8 mouse cellular contexts compared by ENCODE assay signal in the genomic region with DNA sequence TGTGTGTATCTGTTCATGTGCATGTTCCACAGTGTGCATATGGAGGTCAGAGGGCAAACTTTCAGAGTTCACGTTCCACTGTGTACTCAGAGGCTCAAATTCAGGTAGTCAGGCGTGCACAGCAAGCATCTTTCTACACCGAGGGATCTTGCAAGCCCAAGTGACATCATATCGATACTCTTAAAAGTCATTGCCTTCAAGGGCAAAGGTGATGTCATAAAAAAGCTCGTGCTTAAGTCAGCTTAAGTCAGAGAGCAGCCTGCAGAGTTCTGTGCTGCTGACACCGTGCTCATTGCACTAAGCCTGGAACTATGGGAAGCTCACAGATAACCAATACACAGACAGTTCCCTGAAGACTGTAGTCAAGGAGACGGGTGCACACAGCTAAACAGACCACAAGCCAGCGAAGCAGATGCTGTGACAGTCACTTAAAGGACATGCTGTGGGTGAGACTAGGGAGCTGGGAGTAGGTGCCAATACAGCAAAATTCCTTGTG.
DNase-seq lines count a peak whose midpoint lies in the region; ATAC-seq lines count a peak whose summit lies in the region.
"Had no signal": no experiment of that assay in that cellular context is flagged by ENCODE, and none has a peak within 500 bp of the region (broad histone marks: within the 10 kb centered on the region; RNA-seq: fewer than 3 reads in every experiment).

No protein-coding gene starts in this region.

- peak; percentile 73 for DNase-seq in midbrain, embryonic 11.5 days (ENCODE audit: low spot score, missing footprints)
- no peak for DNase-seq in midbrain, embryonic 10.5 days (ENCODE audit: low spot score)
- DNase-seq in kidney, adult 18-20 months: peak; percentile 49
- peak; percentile 58 to 89 for DNase-seq in left cerebral cortex, postnatal 14 days (ENCODE audit: low spot score in 2 of 2)
- peak; percentile 54 for DNase-seq in telencephalon, adult 2 months (ENCODE audit: low read depth, low spot score)
- DNase-seq in gastrocnemius, adult 18-20 months (ENCODE audit: low spot score): no peak
- DNase-seq in heart, postnatal 25 days (ENCODE audit: low spot score): no peak

- H3K9me3 ChIP-seq in midbrain, embryonic 11.5 days (ENCODE audit: control insufficient read depth, low read length): no peaks in the 10 kb centered on the region
- H3K9me3 ChIP-seq in midbrain, embryonic 10.5 days (replicated peaks): no peaks in the 10 kb centered on the region

- H3K27me3 ChIP-seq in midbrain, embryonic 11.5 days (ENCODE audit: control insufficient read depth, insufficient read depth, low read length): no peaks in the 10 kb centered on the region
- H3K27me3 ChIP-seq in midbrain, embryonic 10.5 days (ENCODE audit: low read depth, poor library complexity, severe bottlenecking): no peaks in the 10 kb centered on the region

- no peak overlapping the region for H3K9ac ChIP-seq in midbrain, embryonic 11.5 days (ENCODE audit: low read length)
- H3K9ac ChIP-seq: liver, embryonic 14.5 days had no signal

- 0 out of 2 replicates have a peak, but pooled peaks have one; percentile 30 for ATAC-seq in midbrain, embryonic 11.5 days (ENCODE audit: low FRiP score)

- no peaks in the 10 kb centered on the region for H3K36me3 ChIP-seq in midbrain, embryonic 11.5 days (ENCODE audit: control insufficient read depth, insufficient read depth, low read length)
- no peaks in the 10 kb centered on the region for H3K36me3 ChIP-seq in midbrain, embryonic 10.5 days

- intact Hi-C loops in left cerebral cortex, postnatal 14 days (cut with DNase I): no loop called here
- intact Hi-C loops in heart, postnatal 25 days (cut with DNase I): no loop called here

- no peak overlapping the region for H3K4me3 ChIP-seq in midbrain, embryonic 11.5 days (ENCODE audit: low read depth, low read length)
- no peak overlapping the region for H3K4me3 ChIP-seq in midbrain, embryonic 10.5 days

- 79% methylated on average over 8 of the region's 8 CpGs for WGBS in midbrain, embryonic 11.5 days
- 84% methylated on average over 8 of the region's 8 CpGs for WGBS in midbrain, embryonic 10.5 days

- H3K4me1 ChIP-seq in midbrain, embryonic 11.5 days (ENCODE audit: control insufficient read depth, insufficient read depth, low read length): no peaks in the 10 kb centered on the region
- no peaks in the 10 kb centered on the region for H3K4me1 ChIP-seq in midbrain, embryonic 10.5 days

- no peak overlapping the region for H3K27ac ChIP-seq in midbrain, embryonic 11.5 days (ENCODE audit: low read depth, low read length)
- H3K27ac ChIP-seq in midbrain, embryonic 10.5 days (replicated peaks): no peak overlapping the region
- H3K27ac ChIP-seq: liver, embryonic 14.5 days had no signal

- H3K4me2 ChIP-seq in midbrain, embryonic 11.5 days: no peak overlapping the region

Comparison
In these comparisons a context has a peak if more than half of its experiments do, and no peak if none do; other contexts are left out.
1. DNase-seq: peak in midbrain, embryonic 11.5 days (single experiment), kidney, adult 18-20 months (single experiment), left cerebral cortex, postnatal 14 days (2 of 2) and telencephalon, adult 2 months (single experiment); none in midbrain, embryonic 10.5 days (single experiment), gastrocnemius, adult 18-20 months (single experiment) and heart, postnatal 25 days (single experiment).